Mouse (Mus musculus) testis, adult 2 months (tissue): ENCODE results near the gene Saa3.
"Not testable (repeated sequence)": the region's sequence is repeated elsewhere in the genome, so short reads cannot be mapped to it uniquely, and the experiment has no call there.

Experiments
- CTCF ChIP-seq: fragments of 200-500 bp; IDR thresholded peaks from 2 replicates; pipeline ENCODE4 v1.5.1; 2012; ENCODE audit warnings: low read depth, mild to moderate bottlenecking, inconsistent platforms, low read length, moderate library complexity; ENCODE audit not compliant: control insufficient read depth, insufficient read depth, insufficient replicate concordance
- POLR2A ChIP-seq: fragments of 200-500 bp; IDR thresholded peaks from 2 replicates; pipeline ENCODE4 v1.6.1; 2012; ENCODE audit warnings: low read depth, mild to moderate bottlenecking, inconsistent platforms, low read length, moderate library complexity; ENCODE audit not compliant: control insufficient read depth

- not testable (repeated sequence) for TF ChIP-seq CTCF, POLR2A
Observed at GRCm38 (mm10) chr7:46740041-46740440, 24.5 kb upstream of the Saa3 start.
